1 mouse cellular context compared by ENCODE assay signal in the genomic region with DNA sequence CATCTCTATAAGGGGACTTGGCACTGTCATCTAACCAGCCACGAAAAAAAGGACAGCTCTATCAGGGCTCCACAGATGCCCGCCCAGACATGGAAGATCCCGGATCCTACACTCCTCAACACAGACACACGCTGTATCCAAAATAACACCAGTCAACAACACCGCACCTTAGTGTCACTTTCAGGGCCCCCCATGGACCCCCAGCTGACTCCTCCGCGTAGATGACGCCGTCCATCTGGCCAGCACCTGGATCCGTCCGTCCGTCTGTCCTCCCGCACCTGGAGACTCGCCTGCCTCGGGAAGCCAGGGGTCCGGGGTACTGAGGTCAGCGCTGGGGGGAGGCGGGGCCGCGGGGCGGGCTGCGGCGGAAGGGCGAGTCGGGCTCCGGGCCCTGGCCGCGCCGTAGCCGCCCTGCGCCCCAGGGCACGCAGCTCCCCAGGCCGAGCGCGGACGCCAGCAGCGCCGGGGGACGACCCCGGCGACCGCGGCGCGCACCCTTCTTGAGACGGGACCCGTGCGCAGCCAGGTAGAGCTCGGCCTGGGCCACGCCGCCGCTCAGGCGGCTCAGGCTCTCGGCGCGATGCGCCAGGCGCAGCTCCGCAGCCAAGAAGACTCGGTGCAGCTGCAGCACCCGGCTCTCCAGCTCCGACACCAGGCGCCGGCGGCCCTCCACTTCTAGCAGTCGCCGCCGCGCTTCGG.
TF ChIP-seq lines count a peak whose summit lies in the region.

No protein-coding gene starts in this region.

TF ChIP-seq in CH12.LX, 34 proteins besides CTCF, POLR2A, EP300 and RAD21 (continued from another document):
- TF ChIP-seq SIN3A (IDR thresholded peaks at IDR 0.05; ENCODE audit: low read length) (no peak), PAX5 (IDR thresholded peaks at IDR 0.05; ENCODE audit: low read length) (no peak), ZC3H11A (IDR thresholded peaks at IDR 0.05; ENCODE audit: low read depth, low read length) (no peak), MEF2A (IDR thresholded peaks at IDR 0.05; ENCODE audit: borderline replicate concordance, low read depth, low read length) (no peak), BHLHE40 (IDR thresholded peaks at IDR 0.05; ENCODE audit: low read depth, low read length) (no peak), TCF12 (IDR thresholded peaks at IDR 0.05; ENCODE audit: low read depth, low read length) (no peak)
